Mouse (Mus musculus) lung, postnatal 4 days (tissue): ENCODE data around the gene Nxnl1.
A peak's percentile ranks its signal among the peaks of the same experiment; 100 is the strongest.

Experiments
- DNase-seq, 2 experiments: peaks; one replicate each; pipeline ENCODE4 v3.0.0; 2021

Gene Nxnl1

GRCm38 (mm10) chr8:71566501-71566900, at the start of gene Nxnl1:
Gene Nxnl1, minus strand, starts transcription at chr8:71566601.
- no peak for DNase-seq

DNA sequence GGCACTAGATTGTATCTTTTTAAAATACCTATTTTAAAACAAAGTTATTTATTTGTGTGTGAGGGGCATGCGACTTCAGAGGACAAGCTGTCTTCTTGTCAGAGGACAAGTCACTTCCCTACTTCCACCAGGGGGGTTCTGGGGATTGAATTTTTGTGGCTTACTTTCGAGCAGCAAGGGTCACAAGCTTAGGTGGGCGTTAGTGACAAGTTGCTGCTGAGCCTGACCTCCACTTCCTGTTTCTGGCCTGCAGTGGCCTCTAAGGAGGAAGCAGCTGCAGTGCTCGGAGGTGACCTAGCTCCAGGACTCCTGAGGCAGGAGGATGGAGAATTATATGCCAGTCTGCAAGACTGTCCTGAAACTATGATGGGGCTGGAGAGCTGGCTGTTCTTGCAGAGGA, 47.0 kb upstream of the Nxnl1 start:
- peak; percentile 46 to 54 for DNase-seq

DNA sequence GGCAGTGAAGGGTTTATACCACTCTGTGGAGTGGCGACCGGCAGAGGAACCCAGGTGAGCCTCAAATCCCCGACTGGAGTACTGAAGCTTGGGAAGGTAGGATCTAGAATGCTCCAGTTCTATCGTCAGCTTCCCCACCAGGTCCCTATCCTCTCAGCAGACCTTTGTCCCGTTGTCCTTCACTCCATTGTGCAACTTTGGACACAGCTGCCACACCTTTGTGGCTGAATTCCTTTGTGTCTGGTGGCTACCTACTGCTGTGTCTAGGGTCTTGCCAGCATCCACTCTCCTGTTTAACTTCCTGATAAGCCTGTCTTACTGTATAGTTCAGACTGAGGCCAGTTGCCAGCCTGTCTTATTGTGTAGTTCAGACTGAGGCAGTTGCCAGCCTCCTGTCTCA, 45.7 kb upstream of the Nxnl1 start:
- no peak for DNase-seq

DNA sequence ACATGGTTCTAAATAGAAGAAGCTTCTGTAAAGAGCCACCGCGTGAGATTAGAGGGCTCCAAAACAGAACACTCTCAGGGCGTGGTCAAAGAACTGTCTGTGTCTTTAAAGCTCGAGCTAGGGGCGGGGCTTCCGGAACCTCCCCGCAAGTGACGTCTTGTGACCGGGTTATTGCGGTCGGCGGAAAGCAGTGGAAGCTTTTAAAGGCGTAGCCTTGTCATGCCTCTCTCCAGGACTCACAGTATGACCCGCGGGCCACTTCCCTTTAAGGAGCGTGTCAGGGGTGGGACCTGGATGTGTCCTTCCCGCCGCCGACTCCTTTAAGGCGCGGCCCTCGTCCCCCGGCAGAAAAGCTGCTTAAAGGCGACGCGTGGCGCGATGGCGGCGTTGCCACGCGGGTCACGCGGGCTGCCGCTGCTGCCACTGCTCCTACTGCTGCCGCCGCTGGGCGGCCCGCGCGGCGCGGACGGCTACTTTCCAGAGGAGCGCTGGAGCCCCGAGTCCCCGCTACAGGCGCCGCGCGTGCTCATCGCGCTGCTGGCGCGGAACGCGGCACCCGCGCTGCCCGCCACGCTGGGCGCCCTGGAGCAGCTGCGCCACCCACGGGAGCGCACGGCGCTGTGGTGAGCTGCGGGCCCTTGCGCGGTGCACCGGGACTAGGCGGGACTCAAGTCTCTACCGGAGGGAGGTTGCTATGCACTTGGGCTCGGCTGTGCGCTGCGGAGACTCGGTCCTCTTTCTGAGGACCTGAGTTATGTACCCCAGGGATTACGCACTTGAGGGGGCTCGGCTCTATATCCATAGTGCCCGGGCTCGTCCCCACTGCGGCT, 44.6 kb upstream of the Nxnl1 start, which contains the start of gene Colgalt1:
Colgalt1 (plus strand) TSS at position 177 of the 830 bp plus-strand sequence.
- peak; percentile 98 for DNase-seq

GRCm38 (mm10) chr8:71604021-71604420, 37.6 kb upstream of the Nxnl1 start:
- no peak for DNase-seq

- peak; percentile 86 to 92 for DNase-seq
These were observed 36.4 kb upstream of the Nxnl1 start for GRCm38 (mm10) chr8:71602666-71603334.

- DNase-seq, result peak in 1 of 2 experiments; percentile 22
These were observed 35.7 kb upstream of the Nxnl1 start for GRCm38 (mm10) chr8:71601939-71602665.

GRCm38 (mm10) chr8:71598841-71599240, 32.4 kb upstream of the Nxnl1 start:
- no peak for DNase-seq

DNA sequence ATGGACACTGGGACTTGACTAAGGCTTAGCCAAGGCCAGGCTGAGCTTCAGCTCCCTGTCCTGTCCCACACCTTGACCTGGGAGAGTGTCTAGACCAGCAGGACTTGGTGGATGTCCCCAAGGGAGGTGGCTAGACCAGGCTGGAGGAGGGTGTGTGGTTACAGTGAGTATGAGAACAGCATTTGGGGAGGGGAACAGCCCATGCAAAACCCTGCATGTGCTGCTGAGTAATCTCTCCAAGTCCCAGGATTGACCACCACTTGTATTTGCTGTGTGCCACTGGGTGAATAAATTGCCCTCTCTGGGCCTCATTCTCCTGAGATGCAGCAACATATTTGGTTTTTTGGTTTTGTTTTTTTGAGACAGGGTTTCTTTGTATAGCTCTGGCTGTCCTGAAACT, 32.0 kb upstream of the Nxnl1 start:
- no peak for DNase-seq

DNA sequence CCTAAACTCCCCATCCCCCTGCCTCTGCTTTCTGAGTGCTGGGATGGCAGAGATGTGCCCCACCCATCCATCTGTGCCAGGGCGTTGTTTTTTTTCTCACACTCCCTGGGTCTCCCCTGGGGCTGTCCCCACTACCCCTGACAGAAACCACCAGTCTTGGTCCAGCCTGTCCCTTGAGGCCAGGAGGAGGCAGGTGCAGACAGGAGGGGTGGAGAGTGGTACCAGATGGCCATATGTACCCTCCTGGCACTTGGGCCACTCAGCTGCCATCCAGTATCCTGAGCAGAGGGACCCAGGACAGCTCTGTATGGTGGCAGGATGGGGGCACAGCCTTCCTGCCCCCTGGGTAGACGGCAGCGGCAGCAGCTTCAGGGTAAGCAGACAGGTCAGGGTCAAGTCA, 31.1 kb upstream of the Nxnl1 start, which contains the start of gene Fam129c:
Fam129c (plus strand) TSS at position 198 of the 400 bp plus-strand sequence.
- no peak for DNase-seq

GRCm38 (mm10) chr8:71596798-71597197, 30.4 kb upstream of the Nxnl1 start:
- no peak for DNase-seq

DNA sequence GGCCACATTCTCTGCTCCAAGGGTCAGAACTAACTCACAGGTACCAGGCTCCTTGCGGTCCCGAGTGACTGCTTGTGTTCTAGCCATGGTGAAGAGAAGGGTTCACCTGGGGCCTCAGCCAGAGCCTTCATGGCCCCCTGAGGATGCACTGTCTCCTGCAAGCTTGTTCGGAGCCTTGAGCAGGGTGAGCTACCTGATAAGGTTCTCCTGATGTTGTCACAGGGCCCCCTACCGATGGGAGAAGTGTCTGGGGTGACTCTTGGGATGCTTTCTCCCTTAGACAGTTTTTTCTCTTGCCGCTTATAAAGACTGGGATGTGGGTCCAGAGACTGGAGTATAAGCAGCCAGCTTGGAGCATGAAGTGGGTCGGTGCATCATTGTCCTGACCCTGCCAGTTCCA, 30.0 kb upstream of the Nxnl1 start:
- no peak for DNase-seq

DNA sequence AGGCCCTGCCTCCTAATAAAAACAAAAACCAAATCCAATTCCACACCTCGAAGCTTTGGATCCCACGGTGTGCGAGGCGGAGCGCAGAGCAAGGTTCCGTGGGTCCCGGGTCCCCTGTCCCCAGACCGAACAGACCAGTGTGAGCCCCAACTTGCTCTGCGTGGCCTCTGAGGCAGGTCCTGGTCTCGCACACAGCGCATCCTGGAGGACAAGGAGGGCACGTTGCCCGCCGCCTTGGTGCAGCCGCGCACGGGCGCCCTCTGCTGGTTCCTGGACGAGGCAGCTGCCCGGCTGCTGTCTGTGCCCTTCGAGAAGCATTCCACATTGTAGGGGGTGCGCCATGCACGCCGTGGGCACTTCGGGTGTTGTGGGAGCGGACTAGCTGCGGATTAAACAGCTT, 29.5 kb upstream of the Nxnl1 start:
- peak; percentile 90 to 93 for DNase-seq

- no peak for DNase-seq
These were observed 27.9 kb upstream of the Nxnl1 start for GRCm38 (mm10) chr8:71594324-71594722.

GRCm38 (mm10) chr8:71593556-71594323, 27.3 kb upstream of the Nxnl1 start:
- DNase-seq, result no peak

DNA sequence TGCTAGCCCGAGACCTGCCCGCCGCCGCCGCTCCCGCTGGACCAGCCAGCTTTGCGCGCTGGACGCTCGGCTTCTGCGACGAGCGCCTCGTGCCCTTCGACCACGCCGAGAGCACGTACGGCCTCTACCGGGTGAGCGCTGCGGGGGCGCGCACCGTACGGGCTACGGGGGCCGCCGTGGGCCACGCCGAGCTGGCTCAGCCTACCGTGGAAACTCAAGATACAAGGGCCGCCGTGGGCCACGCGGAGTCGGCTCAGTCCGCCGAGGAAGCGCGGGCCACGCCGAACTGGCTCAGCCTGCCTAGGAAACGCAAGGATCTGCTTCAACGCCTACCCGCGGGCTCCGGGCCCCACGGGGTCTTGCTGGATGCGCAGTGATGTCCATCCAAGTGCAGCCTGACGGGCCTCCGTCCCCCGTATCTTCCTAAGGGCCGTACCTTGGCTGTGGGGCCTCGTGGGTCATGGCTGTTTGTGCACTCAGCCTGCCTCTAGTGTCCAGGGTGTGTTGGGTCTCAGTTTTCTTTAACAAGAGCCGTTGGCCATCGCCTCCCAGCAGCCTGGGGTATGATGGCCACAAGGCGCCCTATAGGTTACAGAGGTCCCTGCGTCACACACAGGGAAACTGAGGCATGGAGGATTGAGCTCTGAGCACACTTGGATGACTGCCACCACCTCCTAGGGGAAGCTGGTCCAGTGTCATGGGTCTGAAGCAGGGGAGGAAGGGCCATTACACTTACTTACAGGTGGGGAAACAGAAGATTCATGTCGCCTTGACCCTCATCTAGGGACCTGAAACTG, 26.2 kb upstream of the Nxnl1 start:
- peak; percentile 79 to 88 for DNase-seq

GRCm38 (mm10) chr8:71591471-71592373, 25.3 kb upstream of the Nxnl1 start, which contains the start of gene Pgls:
Gene Pgls, plus strand, starts transcription at chr8:71592176.
- DNase-seq, result peak; percentile 95 to 97

DNA sequence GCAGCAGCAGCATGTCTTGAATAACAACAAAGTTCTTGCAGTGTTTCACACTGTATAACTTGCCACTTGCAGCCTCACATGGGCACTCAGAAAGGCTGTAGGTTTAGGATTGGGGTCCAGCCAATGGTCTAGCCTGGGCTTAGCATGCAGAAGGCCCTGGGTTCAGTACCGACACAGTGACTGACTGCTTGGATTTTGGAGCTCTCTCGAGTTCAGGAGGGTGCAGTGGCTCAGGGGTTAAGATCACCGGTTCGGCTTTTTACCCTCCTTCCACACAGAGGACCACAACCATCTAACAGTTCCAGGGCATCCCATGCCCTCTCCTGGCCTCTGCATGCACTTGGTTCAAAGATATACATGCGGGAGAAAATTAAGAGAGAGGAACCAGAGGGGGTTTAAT, 24.6 kb upstream of the Nxnl1 start:
- DNase-seq, result no peak

- DNase-seq, result no peak
These were observed 22.4 kb upstream of the Nxnl1 start for GRCm38 (mm10) chr8:71588762-71589161.

GRCm38 (mm10) chr8:71586891-71587290, 20.5 kb upstream of the Nxnl1 start:
- DNase-seq, result peak in 1 of 2 experiments; percentile 65

- DNase-seq, result no peak
These were observed 13.8 kb upstream of the Nxnl1 start for GRCm38 (mm10) chr8:71580201-71580600.
